Mouse (Mus musculus): ENCODE measurements around the gene Fastk.

The Fastk gene

GRCm38 (mm10) chr5:24444746-24445427 lies at the start of gene Fastk:
Fastk (minus strand) TSS chr5:24445287.
- DNase-seq (ENCODE audit: low read depth, low spot score), result peak; percentile 84

DNA sequence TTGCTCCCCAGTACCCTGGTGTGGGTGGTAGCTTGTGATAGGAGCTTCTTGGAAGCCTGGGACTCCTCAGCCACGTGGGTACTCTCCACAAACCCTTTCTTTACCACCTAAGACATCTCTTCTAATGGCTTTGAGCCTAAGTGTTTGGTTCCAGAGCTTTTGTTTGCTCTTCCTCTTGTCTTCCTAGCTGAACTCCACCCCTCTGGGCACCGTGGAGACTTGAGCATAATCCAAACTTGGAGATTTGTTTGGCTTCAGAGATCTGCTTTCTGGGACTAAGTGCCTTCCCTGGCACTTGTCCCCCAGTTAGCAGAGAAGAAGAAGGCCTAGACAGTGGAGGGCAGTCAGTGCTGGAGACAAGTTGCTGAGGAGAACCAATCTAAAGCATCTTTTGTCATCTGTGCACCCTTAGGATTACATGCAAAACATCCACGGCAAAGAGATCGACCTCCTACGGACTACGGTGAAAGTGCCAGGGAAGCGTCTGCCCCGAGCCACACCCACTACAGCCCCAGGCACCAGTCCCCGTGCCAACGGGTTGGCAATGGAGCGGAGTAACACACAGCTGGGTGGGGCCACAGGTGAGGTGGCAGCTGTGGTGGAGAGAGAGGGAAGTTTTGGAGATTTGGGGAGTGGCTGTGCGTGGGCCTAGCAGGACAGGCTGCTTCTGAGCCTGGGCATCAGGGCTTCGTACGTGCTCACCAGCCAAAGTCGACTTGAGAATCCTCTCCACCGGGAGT lies 47.6 kb upstream of the Fastk start:
- DNase-seq (ENCODE audit: low read depth, low spot score), result no peak

DNA sequence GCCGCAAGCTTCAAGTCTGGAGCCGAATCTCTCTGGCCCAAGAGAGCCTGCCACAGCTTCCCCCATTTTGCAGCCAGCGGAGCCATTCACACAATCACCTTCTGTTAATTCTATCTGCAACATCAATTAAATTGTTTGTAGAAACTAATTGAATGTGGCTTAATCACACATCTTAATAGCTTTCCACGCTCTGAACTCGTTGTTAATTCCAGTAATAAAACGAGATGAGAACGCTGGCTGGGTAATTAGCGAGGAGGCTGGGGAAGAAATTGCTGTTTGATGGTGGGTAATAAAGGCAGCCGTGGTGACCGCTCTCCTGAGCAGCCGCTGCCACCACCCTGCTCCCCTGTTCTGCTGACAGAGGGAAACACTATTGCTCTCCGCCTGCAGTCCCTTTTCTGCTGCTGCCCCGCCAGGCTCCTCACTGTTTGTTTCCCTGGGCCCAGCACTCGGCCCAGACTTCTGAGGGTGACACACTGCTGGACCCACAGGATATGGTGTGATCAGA lies 45.4 kb upstream of the Fastk start:
- DNase-seq (ENCODE audit: low read depth, low spot score), result no peak

DNA sequence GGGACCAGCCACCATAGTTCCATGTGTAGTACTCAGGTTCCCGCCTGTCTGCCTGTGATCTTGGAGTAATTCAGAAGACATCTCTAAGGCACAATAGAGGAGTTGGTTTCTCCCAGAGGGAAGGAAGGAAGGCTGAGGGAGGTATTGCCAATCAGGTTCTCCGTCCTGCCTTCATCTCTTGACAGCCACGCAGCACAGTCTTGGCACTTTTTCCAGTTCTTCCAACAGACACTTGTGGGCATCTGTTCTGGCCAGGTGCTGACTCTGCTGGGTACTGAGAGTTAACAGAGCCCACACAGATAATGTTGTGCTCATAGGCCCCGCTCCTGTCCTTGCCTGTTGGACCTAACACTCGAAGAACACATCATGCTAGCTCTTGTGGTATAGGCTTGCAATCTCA lies 41.7 kb upstream of the Fastk start:
- DNase-seq (ENCODE audit: low read depth, low spot score), result no peak

GRCm38 (mm10) chr5:24486097-24486496 lies 41.0 kb upstream of the Fastk start:
- DNase-seq (ENCODE audit: low read depth, low spot score), result peak; percentile 85

- no peak for DNase-seq (ENCODE audit: low read depth, low spot score)
Measured at GRCm38 (mm10) chr5:24484963-24485362, 39.9 kb upstream of the Fastk start.

DNA sequence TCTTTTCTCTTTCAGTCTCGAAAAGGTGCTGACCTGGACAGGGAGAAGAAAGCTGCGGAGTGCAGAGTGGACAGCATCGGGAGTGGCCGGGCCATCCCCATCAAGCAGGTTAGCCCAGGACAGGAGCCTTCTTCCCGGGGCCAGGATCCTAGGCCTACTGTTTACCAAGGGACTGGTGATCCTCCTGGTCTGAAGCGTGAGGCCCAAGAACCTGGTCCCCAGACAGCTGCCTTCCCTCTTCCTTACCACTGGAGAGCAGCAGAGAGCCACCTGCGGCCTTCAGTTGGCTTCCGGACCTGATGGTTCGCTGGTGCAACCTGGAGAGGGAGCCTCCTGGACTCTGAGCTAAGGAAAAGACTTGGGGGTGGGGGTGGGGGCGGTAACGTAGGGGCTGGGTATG lies 38.2 kb upstream of the Fastk start:
- DNase-seq (ENCODE audit: low read depth, low spot score), result peak; percentile 83

DNA sequence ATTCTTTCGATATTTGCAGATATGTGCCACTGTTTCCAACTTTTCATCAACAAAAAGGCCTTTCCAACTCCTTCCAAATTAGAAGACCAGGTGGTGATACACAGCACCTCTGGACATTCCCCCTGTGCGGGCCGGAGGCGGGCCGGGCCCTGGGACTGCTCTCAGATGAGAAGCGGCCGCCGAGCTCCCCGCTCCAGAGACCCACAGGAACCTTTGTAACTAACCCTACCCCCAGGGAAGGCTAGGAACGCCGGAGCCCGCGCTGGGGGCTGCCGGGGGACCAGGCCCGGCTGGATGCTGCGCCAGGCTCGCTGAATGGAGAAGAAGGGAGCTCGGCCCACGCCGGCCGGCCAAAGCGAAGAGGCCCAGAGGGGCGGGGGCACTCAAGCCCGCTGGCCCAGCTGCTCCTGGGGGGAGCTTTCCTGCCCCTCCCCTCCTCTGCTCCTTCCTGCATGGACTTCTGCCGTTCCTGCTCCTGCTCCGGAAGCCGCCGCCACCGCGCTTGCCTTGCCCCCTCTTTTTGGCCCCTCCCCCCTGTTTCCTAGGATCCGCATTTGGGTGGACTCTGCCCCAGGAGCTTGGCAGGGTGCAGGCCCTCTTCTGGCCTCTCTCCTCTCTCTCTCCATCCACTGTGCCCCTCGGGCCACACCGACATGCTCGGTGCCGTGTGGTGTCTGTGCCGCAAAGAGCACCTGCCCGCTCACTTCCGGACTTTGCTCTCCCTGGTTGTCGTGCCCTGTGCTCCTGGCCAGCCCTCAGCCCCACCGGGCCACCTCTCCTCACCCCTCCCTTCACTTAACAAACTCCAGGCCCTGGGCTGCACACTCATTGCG lies 37.4 kb upstream of the Fastk start:
- no peak for DNase-seq (ENCODE audit: low read depth, low spot score)

GRCm38 (mm10) chr5:24481647-24482046 lies 36.6 kb upstream of the Fastk start:
- peak; percentile 83 for DNase-seq (ENCODE audit: low read depth, low spot score)

- no peak for DNase-seq (ENCODE audit: low read depth, low spot score)
Measured at GRCm38 (mm10) chr5:24477909-24478308, 32.8 kb upstream of the Fastk start.

DNA sequence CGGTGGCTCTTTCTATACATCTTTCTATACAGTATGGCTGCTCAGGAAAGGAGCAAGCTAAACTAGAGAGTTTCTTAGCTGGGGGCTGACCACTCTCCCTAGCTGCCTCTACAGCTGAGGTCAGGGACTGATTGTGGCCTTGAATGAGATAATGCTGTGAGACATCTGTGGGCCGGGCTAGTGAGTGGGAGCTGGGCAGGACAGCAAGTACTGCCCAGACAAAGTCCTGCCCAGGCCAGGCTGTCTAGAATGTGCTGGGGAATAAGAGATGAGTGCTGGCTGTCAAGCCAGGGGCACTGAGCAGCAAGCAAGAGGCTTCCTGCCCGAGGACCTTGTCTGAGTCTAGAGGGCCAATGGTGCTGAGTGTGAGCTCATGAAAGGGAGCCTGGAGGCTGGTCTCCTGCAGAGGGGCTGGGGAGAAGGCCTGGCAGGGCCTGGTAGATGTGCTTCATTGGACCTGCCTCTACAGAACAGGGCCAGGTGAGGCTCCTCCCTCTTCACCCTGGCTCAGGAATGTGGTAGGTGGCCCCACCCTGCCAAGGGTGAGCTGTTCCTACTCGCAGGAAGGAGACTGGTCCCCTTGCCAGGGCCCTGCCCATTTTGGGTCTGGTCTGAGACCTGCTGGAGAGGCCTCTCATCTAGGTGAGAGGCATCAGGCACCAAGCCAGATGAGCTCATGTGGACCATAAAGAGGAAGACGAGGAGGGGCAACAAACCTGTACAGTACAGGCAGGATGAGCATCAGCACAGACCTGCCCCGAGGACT lies 30.6 kb upstream of the Fastk start:
- no peak for DNase-seq (ENCODE audit: low read depth, low spot score)

GRCm38 (mm10) chr5:24474723-24475261 lies 29.7 kb upstream of the Fastk start:
- DNase-seq (ENCODE audit: low read depth, low spot score), result no peak

- DNase-seq (ENCODE audit: low read depth, low spot score), result no peak
Measured at GRCm38 (mm10) chr5:24474025-24474722, 29.1 kb upstream of the Fastk start.

DNA sequence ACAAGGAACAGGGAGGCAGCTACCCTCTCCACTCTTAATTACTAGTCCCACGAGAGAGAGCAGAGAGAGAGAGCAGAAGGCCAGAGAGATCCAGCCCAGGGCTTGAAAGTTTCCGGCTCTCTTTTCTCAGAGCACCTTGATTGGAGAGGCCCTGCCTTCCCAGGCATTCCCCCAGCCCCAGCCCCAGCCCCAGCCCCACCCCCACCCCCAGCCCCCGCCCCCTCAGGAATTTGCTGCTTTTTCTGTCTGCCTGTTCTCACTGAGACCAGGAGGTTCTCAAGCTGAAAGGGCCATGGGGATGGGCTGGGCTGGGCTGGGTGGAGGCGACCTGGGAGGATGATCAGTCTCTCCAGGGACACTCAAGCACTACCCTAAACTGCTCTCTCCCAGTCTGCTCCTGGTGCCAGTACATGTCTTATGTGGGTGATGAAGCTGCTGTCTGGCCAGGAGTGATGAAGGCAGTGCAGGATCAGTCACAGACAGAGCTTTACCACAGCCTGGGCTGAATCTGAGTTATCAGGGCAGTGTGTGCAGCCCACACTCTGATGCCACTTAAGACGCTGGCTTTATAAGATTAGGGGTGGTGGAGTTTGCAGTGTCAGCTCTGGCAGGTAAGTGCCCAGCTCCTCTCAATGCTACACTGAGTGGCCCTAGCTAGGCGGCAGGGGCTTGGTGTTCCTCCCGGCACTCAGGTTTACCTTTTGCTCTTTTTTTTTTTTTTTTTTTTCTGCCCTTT lies 28.0 kb upstream of the Fastk start:
- no peak for DNase-seq (ENCODE audit: low read depth, low spot score)

GRCm38 (mm10) chr5:24470600-24470999 lies 25.5 kb upstream of the Fastk start:
- DNase-seq (ENCODE audit: low read depth, low spot score), result peak; percentile 78

GRCm38 (mm10) chr5:24466762-24467161 lies 21.7 kb upstream of the Fastk start:
- no peak for DNase-seq (ENCODE audit: low read depth, low spot score)

GRCm38 (mm10) chr5:24455613-24456012 lies 10.5 kb upstream of the Fastk start:
- no peak for DNase-seq (ENCODE audit: low read depth, low spot score)

- no peak for DNase-seq (ENCODE audit: low read depth, low spot score)
Measured at GRCm38 (mm10) chr5:24455076-24455475, 10.0 kb upstream of the Fastk start.

DNA sequence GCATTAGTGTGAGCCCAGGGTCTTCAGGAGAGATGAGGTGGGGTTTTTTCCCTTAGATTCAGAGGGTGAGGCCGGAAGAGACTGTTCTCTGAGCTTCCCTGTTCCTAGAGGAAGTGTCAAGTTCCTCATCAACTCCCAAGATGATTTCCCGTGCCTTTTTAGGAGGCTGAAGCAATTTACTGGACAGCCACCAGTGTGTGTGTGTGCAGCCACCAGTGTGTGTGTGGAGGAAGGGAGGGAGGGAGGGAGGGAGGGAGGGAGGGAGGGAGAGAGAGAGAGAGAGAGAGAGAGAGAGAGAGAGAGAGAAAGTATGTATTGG lies 8.9 kb upstream of the Fastk start:
- no peak for DNase-seq (ENCODE audit: low read depth, low spot score)

Data from forelimb bud, embryonic 11.5 days (tissue).